ENCODE assay signal across 14 mouse cellular contexts in the genomic region with DNA sequence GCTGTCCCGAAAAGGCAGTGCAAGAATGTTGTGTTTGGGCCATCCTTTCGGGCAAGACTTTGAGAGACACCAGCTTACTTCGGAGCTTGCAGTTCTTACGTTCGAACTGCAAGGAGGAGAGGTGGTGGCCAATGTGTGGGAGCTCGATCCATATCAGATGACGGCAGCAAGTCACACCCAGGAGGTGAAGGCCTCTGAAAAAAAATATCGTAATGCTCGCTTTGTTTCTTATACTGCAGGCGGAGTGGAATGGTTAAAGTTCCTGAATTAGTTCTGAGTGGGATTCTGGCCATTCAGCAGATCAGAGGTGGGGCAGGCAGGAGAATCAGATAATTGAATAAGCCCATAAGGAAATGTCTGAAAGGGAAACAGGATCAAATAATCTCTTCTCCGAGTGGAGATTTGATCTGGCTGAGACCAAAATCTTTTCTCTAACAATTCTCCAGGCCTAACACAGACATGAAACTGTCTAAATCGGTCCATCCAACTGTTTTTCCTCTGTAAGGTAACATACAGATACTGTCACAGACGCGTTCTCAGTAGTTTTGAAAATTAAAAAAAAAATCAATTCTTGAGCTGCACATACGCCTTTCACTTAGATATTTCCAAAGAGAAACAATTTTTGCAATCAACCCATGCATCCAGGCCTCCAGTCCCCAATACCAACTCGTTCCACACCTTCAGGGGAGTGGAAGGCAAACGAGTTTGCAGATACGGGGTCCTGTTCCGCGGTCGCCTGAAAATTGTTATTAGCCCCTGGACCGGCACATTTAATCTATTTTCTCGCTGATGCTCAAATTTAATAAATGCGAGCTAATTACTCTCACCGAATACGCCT. TPM values are rescaled to one million over a fixed set of nuclear protein-coding genes. Genes with fewer than 3 reads are reported as not detected.
DNase-seq lines count a peak whose midpoint lies in the region; ATAC-seq and TF ChIP-seq lines count a peak whose summit lies in the region.
"Had no signal": no experiment of that assay in that cellular context is flagged by ENCODE, and none has a peak within 500 bp of the region (broad histone marks: within the 10 kb centered on the region; RNA-seq: fewer than 3 reads in every experiment).

No protein-coding gene starts in this region.

- H3K27me3 ChIP-seq in hindbrain, embryonic 10.5 days (ENCODE audit: insufficient read depth, poor library complexity, severe bottlenecking): peaks cover 100% of the 10 kb centered on the region
- H3K27me3 ChIP-seq in hindbrain, postnatal 0 days (ENCODE audit: insufficient read depth, low read length): peaks cover 71% of the 10 kb centered on the region
- peaks cover 56% of the 10 kb centered on the region for H3K27me3 ChIP-seq in forebrain, embryonic 14.5 days (replicated peaks; ENCODE audit: control insufficient read depth, insufficient read depth, low read length)
- H3K27me3 ChIP-seq in midbrain, embryonic 12.5 days: peaks cover 96% of the 10 kb centered on the region

- H3K36me3 ChIP-seq in hindbrain, embryonic 10.5 days: no peaks in the 10 kb centered on the region
- H3K36me3 ChIP-seq in hindbrain, postnatal 0 days (ENCODE audit: insufficient read depth, low read length): no peaks in the 10 kb centered on the region
- H3K36me3 ChIP-seq in forebrain, embryonic 14.5 days (ENCODE audit: control insufficient read depth, insufficient read depth, low read length): no peaks in the 10 kb centered on the region
- H3K36me3 ChIP-seq in midbrain, embryonic 12.5 days: no peaks in the 10 kb centered on the region
- H3K36me3 ChIP-seq: limb, embryonic 13.5 days; neural tube, embryonic 13.5 days had no signal

- no peak overlapping the region for H3K27ac ChIP-seq in hindbrain, embryonic 10.5 days
- no peak overlapping the region for H3K27ac ChIP-seq in hindbrain, postnatal 0 days
- H3K27ac ChIP-seq in forebrain, embryonic 14.5 days (ENCODE audit: low read depth, low read length): no peak overlapping the region
- no peak overlapping the region for H3K27ac ChIP-seq in midbrain, embryonic 12.5 days (replicated peaks)
- H3K27ac ChIP-seq: layer of hippocampus, adult 2 months; limb, embryonic 13.5 days; neural tube, embryonic 13.5 days had no signal

- intact Hi-C loops in left cerebral cortex, postnatal 25 days (cut with DNase I): loop anchor here (5.0 to 10.0 kb wide), 4 partner anchors 229 to 1619 kb away; a partner anchor contains a TSS

- no peak for ATAC-seq in hindbrain, postnatal 0 days
- no peak for ATAC-seq in forebrain, embryonic 14.5 days
- no peak for ATAC-seq in midbrain, embryonic 12.5 days (ENCODE audit: low FRiP score, low read depth)
- no peak for ATAC-seq in megakaryocyte-erythroid progenitor cell, adult 5-6 weeks (replicated peaks; ENCODE audit: low FRiP score, low TSS enrichment, poor library complexity, severe bottlenecking)

- H3K9ac ChIP-seq in hindbrain, postnatal 0 days (replicated peaks; ENCODE audit: low read length): no peak overlapping the region
- peak overlapping the region; percentile 69 for H3K9ac ChIP-seq in forebrain, embryonic 14.5 days (ENCODE audit: low read length)
- H3K9ac ChIP-seq in midbrain, embryonic 12.5 days (replicated peaks): no peak overlapping the region
- H3K9ac ChIP-seq: limb, embryonic 13.5 days; neural tube, embryonic 13.5 days had no signal

- DNase-seq in hindbrain, embryonic 10.5 days (ENCODE audit: low spot score): peak; percentile 35
- no peak for DNase-seq in hindbrain, postnatal 0 days (ENCODE audit: low spot score)
- DNase-seq in brain, embryonic 14.5 days (ENCODE audit: low read depth): peak; percentile 39
- no peak for DNase-seq in forebrain, embryonic 14.5 days (ENCODE audit: low spot score)
- no peak for DNase-seq in left cerebral cortex, postnatal 25 days (ENCODE audit: low spot score in 2 of 2)
- DNase-seq in cerebellum, postnatal 4 days (ENCODE audit: low spot score in 2 of 2): no peak
- DNase-seq: cerebellum, adult 9-11 months; lung, postnatal 4 days; right cerebral cortex, postnatal 25 days had no signal

- no peak for TF ChIP-seq POLR2A in brain, embryonic 14.5 days (IDR thresholded peaks at IDR 0.05; ENCODE audit: borderline replicate concordance, extremely low read depth, insufficient read depth, insufficient read length, poor library complexity, severe bottlenecking)

- TF ChIP-seq CTCF in hindbrain, postnatal 0 days (IDR thresholded peaks at IDR 0.05; ENCODE audit: low read depth): no peak
- TF ChIP-seq CTCF in brain, embryonic 14.5 days (IDR thresholded peaks at IDR 0.05; ENCODE audit: borderline replicate concordance, extremely low read depth, insufficient read depth, insufficient read length): no peak

- no peaks in the 10 kb centered on the region for H3K9me3 ChIP-seq in hindbrain, embryonic 10.5 days
- no peaks in the 10 kb centered on the region for H3K9me3 ChIP-seq in hindbrain, postnatal 0 days (ENCODE audit: low read length)
- no peaks in the 10 kb centered on the region for H3K9me3 ChIP-seq in forebrain, embryonic 14.5 days (replicated peaks; ENCODE audit: control insufficient read depth, low read length)
- no peaks in the 10 kb centered on the region for H3K9me3 ChIP-seq in midbrain, embryonic 12.5 days
- H3K9me3 ChIP-seq: limb, embryonic 13.5 days; neural tube, embryonic 13.5 days had no signal

- 2% methylated on average over 26 of the region's 26 CpGs for WGBS in hindbrain, embryonic 10.5 days
- 3% methylated on average over 26 of the region's 26 CpGs for WGBS in hindbrain, postnatal 0 days
- WGBS in forebrain, embryonic 14.5 days: 4% methylated on average over 26 of the region's 26 CpGs
- WGBS in midbrain, embryonic 12.5 days: under 1% methylated on average over 26 of the region's 26 CpGs

- peak overlapping the region; percentile 52 for H3K4me3 ChIP-seq in hindbrain, embryonic 10.5 days
- H3K4me3 ChIP-seq in hindbrain, postnatal 0 days (ENCODE audit: low read length): no peak overlapping the region
- H3K4me3 ChIP-seq in forebrain, embryonic 14.5 days (ENCODE audit: low read depth, low read length): peak overlapping the region; percentile 44
- peak overlapping the region; percentile 42 for H3K4me3 ChIP-seq in midbrain, embryonic 12.5 days
- H3K4me3 ChIP-seq: layer of hippocampus, adult 2 months had no signal

- H3K4me1 ChIP-seq in hindbrain, embryonic 10.5 days (replicated peaks): peaks cover 62% of the 10 kb centered on the region
- no peaks in the 10 kb centered on the region for H3K4me1 ChIP-seq in hindbrain, postnatal 0 days (ENCODE audit: insufficient read depth, low read length)
- peaks cover 12% of the 10 kb centered on the region for H3K4me1 ChIP-seq in forebrain, embryonic 14.5 days (ENCODE audit: control insufficient read depth, insufficient read depth, low read length)
- H3K4me1 ChIP-seq in midbrain, embryonic 12.5 days: peaks cover 62% of the 10 kb centered on the region

- no peak overlapping the region for H3K4me2 ChIP-seq in hindbrain, postnatal 0 days (ENCODE audit: low read depth, low read length)
- H3K4me2 ChIP-seq in forebrain, embryonic 14.5 days (ENCODE audit: low read length): peak overlapping the region; percentile 66
- peak overlapping the region; percentile 65 for H3K4me2 ChIP-seq in midbrain, embryonic 12.5 days (replicated peaks)

RNA-seq across cellular contexts. Expression of a gene that starts 1.4 kb away (rescaled TPM):
- polyA plus RNA-seq in hindbrain, embryonic 10.5 days (2016; fragmentation: Nextera tagmentation; extraction: Ambion mirVana): 0.56 and 1.0 TPM in 2 replicates
- not detected in 2 replicates for total RNA-seq in hindbrain, postnatal 0 days (2014; rRNA removed)
- polyA plus RNA-seq in hindbrain, postnatal 0 days (2015; fragmentation: Nextera tagmentation; extraction: Ambion mirVana): not detected in 2 replicates
- polyA plus RNA-seq in brain, embryonic 14.5 days (2012; rRNA removed): 0.90 and 1.4 TPM in 2 replicates
- polyA plus RNA-seq in forebrain, embryonic 14.5 days (2014; fragmentation: Nextera tagmentation; extraction: Ambion mirVana): 4.1 and 4.6 TPM in 2 replicates
- polyA plus RNA-seq in midbrain, embryonic 12.5 days (2016; fragmentation: Nextera tagmentation; extraction: Ambion mirVana): 0.97 and 2.5 TPM in 2 replicates
- not detected in 2 replicates for total RNA-seq in megakaryocyte-erythroid progenitor cell, adult 5-6 weeks (2014; fragmentation: Nextera tagmentation)
- not detected in 2 replicates for total RNA-seq in megakaryocyte-erythroid progenitor cell, adult 5-6 weeks (2017)
- total RNA-seq in left cerebral cortex, postnatal 25 days (2021): not detected
- total RNA-seq: layer of hippocampus, adult 2 months had no signal
- polyA plus RNA-seq: limb, embryonic 13.5 days; neural tube, embryonic 13.5 days had no signal

Comparison
In these comparisons a context has a peak if more than half of its experiments do, and no peak if none do; other contexts are left out.
1. DNase-seq: peak in hindbrain, embryonic 10.5 days (single experiment) and brain, embryonic 14.5 days (single experiment); none in hindbrain, postnatal 0 days (single experiment), forebrain, embryonic 14.5 days (single experiment), left cerebral cortex, postnatal 25 days (0 of 2) and cerebellum, postnatal 4 days (0 of 2).